Mouse (Mus musculus): ENCODE data around the gene Cyp1a2. TPM values are rescaled to one million over a fixed set of nuclear protein-coding genes. Genes with fewer than 3 reads are reported as not detected.

Cyp1a2 gene
- polyA plus RNA-seq, 1 experiment from 2014 or later: not detected

GRCm38 (mm10) chr9:57668277-57668676 lies 15.2 kb downstream of the Cyp1a2 start:
- Histone ChIP-seq H3K4me2 (ENCODE audit: low read depth, severe bottlenecking) (no peak overlapping the region), H3K36me3 (ENCODE audit: control insufficient read depth, insufficient read depth, low read length) (no peaks in the 10 kb centered on the region), H3K4me3 (ENCODE audit: low read depth, low read length) (no peak overlapping the region), H3K9me3 (ENCODE audit: control insufficient read depth, low read length) (no peaks in the 10 kb centered on the region), H3K27me3 (ENCODE audit: control insufficient read depth, insufficient read depth, low read length) (no peaks in the 10 kb centered on the region), H3K27ac (replicated peaks; ENCODE audit: low read depth, low read length) (no peak overlapping the region), H3K4me1 (ENCODE audit: control insufficient read depth, insufficient read depth, low read length) (no peaks in the 10 kb centered on the region), H3K9ac (ENCODE audit: low read length) (no peak overlapping the region)
- WGBS: 47% methylated on average over 1 of the region's 1 CpGs
- DNase-seq (ENCODE audit: low spot score): no peak
- no peak for ATAC-seq (ENCODE audit: insufficient number of reproducible peaks, low FRiP score, low TSS enrichment, low read depth)

GRCm38 (mm10) chr9:57667817-57668216 lies 15.7 kb downstream of the Cyp1a2 start:
- H3K36me3 ChIP-seq (ENCODE audit: control insufficient read depth, insufficient read depth, low read length): no peaks in the 10 kb centered on the region
- H3K4me1 ChIP-seq (ENCODE audit: control insufficient read depth, insufficient read depth, low read length): no peaks in the 10 kb centered on the region
- H3K4me2 ChIP-seq (ENCODE audit: low read depth, severe bottlenecking): no peak overlapping the region
- DNase-seq (ENCODE audit: low spot score) (no peak), ATAC-seq (ENCODE audit: insufficient number of reproducible peaks, low FRiP score, low TSS enrichment, low read depth) (no peak)
- H3K27ac ChIP-seq (replicated peaks; ENCODE audit: low read depth, low read length): no peak overlapping the region
- no peak overlapping the region for H3K4me3 ChIP-seq (ENCODE audit: low read depth, low read length)
- no peak overlapping the region for H3K9ac ChIP-seq (ENCODE audit: low read length)
- H3K27me3 ChIP-seq (ENCODE audit: control insufficient read depth, insufficient read depth, low read length): no peaks in the 10 kb centered on the region
- no peaks in the 10 kb centered on the region for H3K9me3 ChIP-seq (ENCODE audit: control insufficient read depth, low read length)
- WGBS: 60% methylated on average over 11 of the region's 11 CpGs

GRCm38 (mm10) chr9:57667136-57667535 lies 16.4 kb downstream of the Cyp1a2 start:
- no peaks in the 10 kb centered on the region for H3K9me3 ChIP-seq (ENCODE audit: control insufficient read depth, low read length)
- WGBS: 71% methylated on average over 3 of the region's 3 CpGs
- no peaks in the 10 kb centered on the region for H3K27me3 ChIP-seq (ENCODE audit: control insufficient read depth, insufficient read depth, low read length)
- H3K4me2 ChIP-seq (ENCODE audit: low read depth, severe bottlenecking): no peak overlapping the region
- H3K36me3 ChIP-seq (ENCODE audit: control insufficient read depth, insufficient read depth, low read length): no peaks in the 10 kb centered on the region
- H3K4me3 ChIP-seq (ENCODE audit: low read depth, low read length): no peak overlapping the region
- no peak overlapping the region for H3K9ac ChIP-seq (ENCODE audit: low read length)
- H3K4me1 ChIP-seq (ENCODE audit: control insufficient read depth, insufficient read depth, low read length): no peaks in the 10 kb centered on the region
- no peak for DNase-seq (ENCODE audit: low spot score)
- no peak overlapping the region for H3K27ac ChIP-seq (replicated peaks; ENCODE audit: low read depth, low read length)
- ATAC-seq (ENCODE audit: insufficient number of reproducible peaks, low FRiP score, low TSS enrichment, low read depth): no peak

- 88% methylated on average over 8 of the region's 8 CpGs for WGBS
- Histone ChIP-seq H3K27ac (replicated peaks; ENCODE audit: low read depth, low read length) (no peak overlapping the region), H3K9ac (ENCODE audit: low read length) (no peak overlapping the region), H3K4me3 (ENCODE audit: low read depth, low read length) (no peak overlapping the region), H3K9me3 (ENCODE audit: control insufficient read depth, low read length) (no peaks in the 10 kb centered on the region), H3K36me3 (ENCODE audit: control insufficient read depth, insufficient read depth, low read length) (no peaks in the 10 kb centered on the region), H3K4me2 (ENCODE audit: low read depth, severe bottlenecking) (no peak overlapping the region), H3K4me1 (ENCODE audit: control insufficient read depth, insufficient read depth, low read length) (no peaks in the 10 kb centered on the region), H3K27me3 (ENCODE audit: control insufficient read depth, insufficient read depth, low read length) (no peaks in the 10 kb centered on the region)
- ATAC-seq (ENCODE audit: insufficient number of reproducible peaks, low FRiP score, low TSS enrichment, low read depth): no peak
- DNase-seq (ENCODE audit: low spot score): no peak
Observed at GRCm38 (mm10) chr9:57666536-57666935, 17.0 kb downstream of the Cyp1a2 start.

- Histone ChIP-seq H3K9me3 (ENCODE audit: control insufficient read depth, low read length) (no peaks in the 10 kb centered on the region), H3K4me2 (ENCODE audit: low read depth, severe bottlenecking) (no peak overlapping the region), H3K27me3 (ENCODE audit: control insufficient read depth, insufficient read depth, low read length) (no peaks in the 10 kb centered on the region), H3K4me1 (ENCODE audit: control insufficient read depth, insufficient read depth, low read length) (no peaks in the 10 kb centered on the region), H3K4me3 (ENCODE audit: low read depth, low read length) (no peak overlapping the region), H3K36me3 (ENCODE audit: control insufficient read depth, insufficient read depth, low read length) (no peaks in the 10 kb centered on the region), H3K27ac (replicated peaks; ENCODE audit: low read depth, low read length) (no peak overlapping the region), H3K9ac (ENCODE audit: low read length) (no peak overlapping the region)
- WGBS: 67% methylated on average over 7 of the region's 7 CpGs
- DNase-seq (ENCODE audit: low spot score) (no peak), ATAC-seq (ENCODE audit: insufficient number of reproducible peaks, low FRiP score, low TSS enrichment, low read depth) (no peak)
Observed at GRCm38 (mm10) chr9:57664616-57665015, 18.9 kb downstream of the Cyp1a2 start.

- no peak overlapping the region for H3K27ac ChIP-seq (replicated peaks; ENCODE audit: low read depth, low read length)
- H3K27me3 ChIP-seq (ENCODE audit: control insufficient read depth, insufficient read depth, low read length): no peaks in the 10 kb centered on the region
- no peaks in the 10 kb centered on the region for H3K4me1 ChIP-seq (ENCODE audit: control insufficient read depth, insufficient read depth, low read length)
- no peak overlapping the region for H3K4me3 ChIP-seq (ENCODE audit: low read depth, low read length)
- H3K9ac ChIP-seq (ENCODE audit: low read length): no peak overlapping the region
- 69% methylated on average over 3 of the region's 3 CpGs for whole genome bisulfite sequencing
- no peaks in the 10 kb centered on the region for H3K36me3 ChIP-seq (ENCODE audit: control insufficient read depth, insufficient read depth, low read length)
- no peak for DNase-seq (ENCODE audit: low spot score)
- H3K9me3 ChIP-seq (ENCODE audit: control insufficient read depth, low read length): no peaks in the 10 kb centered on the region
- H3K4me2 ChIP-seq (ENCODE audit: low read depth, severe bottlenecking): no peak overlapping the region
- ATAC-seq (ENCODE audit: insufficient number of reproducible peaks, low FRiP score, low TSS enrichment, low read depth): no peak
Observed at GRCm38 (mm10) chr9:57661552-57661951, 22.0 kb downstream of the Cyp1a2 start.

- no peak overlapping the region for H3K4me3 ChIP-seq (ENCODE audit: low read depth, low read length)
- no peaks in the 10 kb centered on the region for H3K36me3 ChIP-seq (ENCODE audit: control insufficient read depth, insufficient read depth, low read length)
- H3K4me1 ChIP-seq (ENCODE audit: control insufficient read depth, insufficient read depth, low read length): no peaks in the 10 kb centered on the region
- no peak overlapping the region for H3K4me2 ChIP-seq (ENCODE audit: low read depth, severe bottlenecking)
- H3K27me3 ChIP-seq (ENCODE audit: control insufficient read depth, insufficient read depth, low read length): no peaks in the 10 kb centered on the region
- 82% methylated on average over 6 of the region's 6 CpGs for WGBS
- no peak overlapping the region for H3K27ac ChIP-seq (replicated peaks; ENCODE audit: low read depth, low read length)
- no peaks in the 10 kb centered on the region for H3K9me3 ChIP-seq (ENCODE audit: control insufficient read depth, low read length)
- ATAC-seq (ENCODE audit: insufficient number of reproducible peaks, low FRiP score, low TSS enrichment, low read depth) (no peak), DNase-seq (ENCODE audit: low spot score) (no peak)
- H3K9ac ChIP-seq (ENCODE audit: low read length): no peak overlapping the region
Observed at GRCm38 (mm10) chr9:57660501-57660900, 23.0 kb downstream of the Cyp1a2 start.

- ATAC-seq (ENCODE audit: insufficient number of reproducible peaks, low FRiP score, low TSS enrichment, low read depth): no peak
- Histone ChIP-seq H3K4me1 (ENCODE audit: control insufficient read depth, insufficient read depth, low read length) (no peaks in the 10 kb centered on the region), H3K27ac (replicated peaks; ENCODE audit: low read depth, low read length) (no peak overlapping the region), H3K9ac (ENCODE audit: low read length) (no peak overlapping the region), H3K4me3 (ENCODE audit: low read depth, low read length) (no peak overlapping the region), H3K9me3 (ENCODE audit: control insufficient read depth, low read length) (no peaks in the 10 kb centered on the region), H3K36me3 (ENCODE audit: control insufficient read depth, insufficient read depth, low read length) (no peaks in the 10 kb centered on the region), H3K4me2 (ENCODE audit: low read depth, severe bottlenecking) (no peak overlapping the region), H3K27me3 (ENCODE audit: control insufficient read depth, insufficient read depth, low read length) (no peaks in the 10 kb centered on the region)
- DNase-seq (ENCODE audit: low spot score): peak; percentile 76
- WGBS: 29% methylated on average over 4 of the region's 4 CpGs
Observed at GRCm38 (mm10) chr9:57659774-57660173, 23.7 kb downstream of the Cyp1a2 start.

GRCm38 (mm10) chr9:57658970-57659369 lies 24.5 kb downstream of the Cyp1a2 start:
- WGBS: 86% methylated on average over 4 of the region's 4 CpGs
- H3K4me1 ChIP-seq (ENCODE audit: control insufficient read depth, insufficient read depth, low read length): no peaks in the 10 kb centered on the region

More at GRCm38 (mm10) chr9:57658970-57659369, 24.5 kb downstream of the Cyp1a2 start:
- H3K27me3 ChIP-seq (ENCODE audit: control insufficient read depth, insufficient read depth, low read length): peaks cover 3% of the 10 kb centered on the region; the same call in 1 of the 2 replicates
- H3K4me2 ChIP-seq (ENCODE audit: low read depth, severe bottlenecking): no peak overlapping the region
- no peak overlapping the region for H3K9ac ChIP-seq (ENCODE audit: low read length)
- ATAC-seq (ENCODE audit: insufficient number of reproducible peaks, low FRiP score, low TSS enrichment, low read depth) (no peak), DNase-seq (ENCODE audit: low spot score) (no peak)
- no peaks in the 10 kb centered on the region for H3K9me3 ChIP-seq (ENCODE audit: control insufficient read depth, low read length)
- H3K4me3 ChIP-seq (ENCODE audit: low read depth, low read length): no peak overlapping the region
- H3K27ac ChIP-seq (replicated peaks; ENCODE audit: low read depth, low read length): no peak overlapping the region
- no peaks in the 10 kb centered on the region for H3K36me3 ChIP-seq (ENCODE audit: control insufficient read depth, insufficient read depth, low read length)

Measured in limb, embryonic 11.5 days (tissue).